Mouse (Mus musculus) embryonic facial prominence, embryonic 12.5 days (tissue): ENCODE measurements at regions not wholly inside any gene's neighbourhood (a gene's known extent, or its start where the extent isn't known, plus 50 kb on each side); places are given as distances from the start of the nearest gene placed in this dataset.

Source experiments
- ATAC-seq: fragments of 200-750 bp; cut with Nextera tagmentation; 2 replicates; pipeline ENCODE4 v1.8.0; 2017; ENCODE audit not compliant: insufficient number of reproducible peaks, insufficient read depth, low FRiP score, low TSS enrichment
- H3K27ac ChIP-seq: fragments of 300-500 bp; sonication (generic); 2 replicates; pipeline ENCODE4 v1.5.1; 2016; ENCODE audit warnings: mild to moderate bottlenecking
- H3K27me3 ChIP-seq: fragments of 300-500 bp; sonication (generic); 2 replicates; pipeline ENCODE4 v1.6.1; 2016; ENCODE audit warnings: mild to moderate bottlenecking, moderate library complexity
- H3K36me3 ChIP-seq: fragments of 300-500 bp; sonication (generic); 2 replicates; pipeline ENCODE4 v1.6.1; 2016; ENCODE audit warnings: mild to moderate bottlenecking
- H3K4me1 ChIP-seq: fragments of 300-500 bp; sonication (generic); 2 replicates; pipeline ENCODE4 v1.6.1; 2016
- H3K4me2 ChIP-seq: fragments of 300-500 bp; sonication (generic); replicated peaks from 2 replicates; pipeline ENCODE4 v1.6.1; 2016; ENCODE audit warnings: mild to moderate bottlenecking, moderate library complexity
- H3K4me3 ChIP-seq: fragments of 300-500 bp; sonication (generic); 2 replicates; pipeline ENCODE4 v1.5.1; 2016; ENCODE audit warnings: mild to moderate bottlenecking
- H3K9ac ChIP-seq: fragments of 300-500 bp; sonication (generic); 2 replicates; pipeline ENCODE4 v1.6.1; 2016; ENCODE audit warnings: mild to moderate bottlenecking, moderate library complexity
- H3K9me3 ChIP-seq: fragments of 300-500 bp; sonication (generic); 2 replicates; pipeline ENCODE4 v1.6.1; 2016; ENCODE audit warnings: mild to moderate bottlenecking, moderate library complexity
- WGBS: fragments of 180-500 bp; shearing (Covaris S2); methylation state at CpG from one replicate; pipeline ENCODE4 v1.1.7; 2016; 5-methylcytosine and 5-hydroxymethylcytosine counted together

DNA sequence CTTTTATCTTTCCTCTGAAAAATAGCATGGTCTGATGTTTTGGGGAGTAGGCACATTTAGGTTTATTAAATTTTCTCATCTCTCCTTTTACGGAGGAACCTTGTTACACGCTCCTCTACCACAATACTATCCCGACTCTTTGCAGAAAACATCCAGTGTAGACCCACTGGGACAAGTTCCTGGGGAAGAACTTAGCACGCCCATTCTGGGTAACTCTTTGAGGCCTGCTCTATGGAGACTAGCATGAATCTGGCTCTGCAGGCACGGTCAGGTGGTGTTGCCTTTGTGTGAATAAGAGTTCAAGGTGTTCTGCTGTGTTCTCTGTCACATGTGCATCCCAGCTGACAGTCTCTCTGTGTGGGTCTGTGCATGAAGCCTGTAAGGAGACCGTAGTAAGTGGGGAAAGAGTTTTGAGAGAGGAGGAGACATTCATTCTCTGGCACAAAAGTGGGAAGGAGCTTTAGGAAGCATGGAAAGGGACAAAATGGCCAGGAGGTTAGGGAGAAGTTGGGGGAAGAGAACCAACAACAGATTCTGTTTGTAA, 105.2 kb upstream of the Satb2 start:
- Histone ChIP-seq H3K4me2 (no peak overlapping the region), H3K4me1 (peaks cover 30% of the 10 kb centered on the region; the same call in 1 of the 2 replicates), H3K9ac (no peak overlapping the region), H3K27me3 (no peaks in the 10 kb centered on the region), H3K27ac (no peak overlapping the region), H3K36me3 (no peaks in the 10 kb centered on the region), H3K4me3 (no peak overlapping the region), H3K9me3 (no peaks in the 10 kb centered on the region)
- no peak for ATAC-seq
- WGBS = 77% methylated on average over 6 of the region's 6 CpGs

DNA sequence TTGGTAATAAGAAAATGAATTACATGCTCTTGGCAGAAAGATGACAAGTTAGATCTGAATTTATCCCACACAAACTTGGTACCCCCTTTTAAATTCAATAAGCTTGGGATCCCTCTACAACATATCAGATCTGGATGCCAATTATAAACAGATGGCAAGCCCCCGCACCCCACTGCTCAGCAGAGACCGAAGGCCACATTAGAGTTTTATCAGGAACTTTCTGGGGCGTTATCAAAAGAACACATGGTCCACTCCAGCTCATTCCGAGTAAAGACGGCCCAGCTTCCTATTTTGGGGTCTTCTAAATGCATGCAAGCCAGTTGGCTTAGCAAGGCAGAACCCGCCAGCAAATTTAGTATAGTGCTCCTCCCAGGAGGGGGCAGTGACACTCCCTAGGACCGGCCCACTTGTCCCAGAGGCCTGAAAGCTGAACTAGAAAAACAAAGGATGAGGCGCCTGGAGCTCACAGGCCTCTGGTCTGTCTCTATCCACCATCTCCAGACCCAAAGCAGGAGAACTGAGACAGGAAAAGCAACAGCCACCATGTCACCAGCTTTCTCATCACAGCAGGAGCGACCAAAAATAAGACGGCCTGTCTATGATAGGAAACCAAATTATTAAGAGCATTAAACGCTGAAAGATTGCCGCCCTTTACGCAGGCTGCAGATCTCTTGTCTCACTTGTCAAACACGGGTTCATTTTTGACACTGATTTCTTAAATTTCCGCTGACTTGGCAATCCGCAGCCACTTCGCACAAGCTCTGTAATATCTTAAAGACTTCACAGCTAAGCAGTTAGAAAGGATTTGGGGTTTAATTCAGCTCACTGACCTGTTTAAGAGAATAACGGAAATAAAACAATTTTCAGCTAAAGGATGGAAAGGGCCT, 117.2 kb upstream of the Satb2 start:
- peak overlapping the region; percentile 71 for H3K27ac ChIP-seq
- H3K36me3 ChIP-seq = no peaks in the 10 kb centered on the region
- WGBS = 44% methylated on average over 18 of the region's 18 CpGs
- peaks cover 23% of the 10 kb centered on the region for H3K4me1 ChIP-seq
- H3K9me3 ChIP-seq = no peaks in the 10 kb centered on the region
- H3K9ac ChIP-seq = no peak overlapping the region
- 0 out of 2 replicates have a peak, but pooled peaks have one; percentile 8 for ATAC-seq
- H3K4me2 ChIP-seq = no peak overlapping the region; the same call in 1 of the 2 replicates
- no peak overlapping the region for H3K4me3 ChIP-seq
- H3K27me3 ChIP-seq = peaks cover 8% of the 10 kb centered on the region

DNA sequence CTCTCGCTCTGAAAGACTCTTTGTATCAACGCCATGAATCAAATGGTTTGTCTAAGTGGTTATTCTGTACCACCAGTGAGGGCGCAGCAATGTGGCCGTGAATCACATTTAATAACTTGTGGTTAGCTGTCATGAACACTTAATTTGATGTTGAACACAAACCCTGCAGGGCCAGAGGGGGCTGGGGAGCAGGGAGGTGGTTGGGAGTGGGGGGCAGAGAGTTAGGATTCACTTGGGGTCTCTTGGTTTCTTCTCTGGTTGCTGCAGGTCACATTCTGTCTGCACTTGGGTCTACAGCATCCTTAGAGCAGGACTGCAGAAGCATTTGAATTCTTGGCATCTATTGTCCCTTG, 117.8 kb upstream of the Satb2 start:
- H3K9me3 ChIP-seq = no peaks in the 10 kb centered on the region
- WGBS = 33% methylated on average over 4 of the region's 4 CpGs
- no peak overlapping the region for H3K9ac ChIP-seq
- peak; percentile 49; the same call in 1 of the 2 replicates for ATAC-seq
- H3K4me2 ChIP-seq = no peak overlapping the region; the same call in 1 of the 2 replicates
- peaks cover 8% of the 10 kb centered on the region for H3K27me3 ChIP-seq
- H3K36me3 ChIP-seq = no peaks in the 10 kb centered on the region
- peak overlapping the region; percentile 71 for H3K27ac ChIP-seq
- H3K4me3 ChIP-seq = no peak overlapping the region
- H3K4me1 ChIP-seq = peaks cover 23% of the 10 kb centered on the region

DNA sequence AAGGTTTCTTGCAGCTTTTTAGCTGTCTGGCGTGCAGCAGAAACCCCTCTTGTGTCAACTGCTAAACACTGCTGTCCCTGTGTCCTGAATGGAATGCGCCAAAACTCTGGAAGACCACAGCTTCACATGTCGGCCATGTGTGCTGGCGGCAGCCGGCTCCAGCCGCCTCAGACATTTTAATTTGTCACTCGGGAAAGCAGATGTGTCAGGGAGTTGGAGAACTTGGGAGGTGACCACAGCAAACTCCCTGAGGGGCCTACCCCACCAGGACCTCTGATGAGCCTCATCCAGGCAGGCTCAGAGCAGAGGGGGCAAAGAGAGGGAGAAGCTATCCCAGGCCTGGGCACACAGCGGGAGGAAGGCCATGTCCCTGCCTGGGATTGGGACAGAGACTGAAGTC, 118.3 kb upstream of the Satb2 start:
- 29% methylated on average over 8 of the region's 8 CpGs for WGBS
- Histone ChIP-seq H3K4me3 (no peak overlapping the region), H3K4me1 (peaks cover 23% of the 10 kb centered on the region), H3K4me2 (no peak overlapping the region), H3K9me3 (no peaks in the 10 kb centered on the region), H3K27ac (peak overlapping the region; percentile 71), H3K36me3 (no peaks in the 10 kb centered on the region), H3K9ac (no peak overlapping the region), H3K27me3 (peaks cover 8% of the 10 kb centered on the region)
- ATAC-seq = peak; percentile 45; the same call in 1 of the 2 replicates

DNA sequence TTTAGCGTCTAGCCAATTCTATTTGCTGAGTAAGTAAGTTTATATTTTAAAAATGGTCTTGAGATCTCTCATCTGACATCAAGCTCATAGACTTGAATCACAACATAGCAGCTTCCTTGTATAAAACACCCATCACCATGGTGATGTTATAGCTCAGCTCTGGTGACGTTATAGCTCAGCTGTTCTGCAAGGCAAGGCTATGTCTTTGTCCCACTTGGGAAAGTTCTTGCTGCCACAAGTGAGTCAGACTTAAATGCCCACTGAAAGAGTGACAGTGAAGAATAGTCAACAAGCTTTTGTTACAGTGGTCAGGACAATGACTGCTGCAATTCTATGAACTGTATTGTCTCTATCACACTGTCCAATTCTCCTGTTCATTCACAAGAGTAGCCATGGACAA, 122.2 kb upstream of the Satb2 start:
- Histone ChIP-seq H3K4me2 (no peak overlapping the region), H3K36me3 (no peaks in the 10 kb centered on the region), H3K4me1 (peaks cover 20% of the 10 kb centered on the region), H3K9me3 (no peaks in the 10 kb centered on the region), H3K27me3 (no peaks in the 10 kb centered on the region), H3K27ac (no peak overlapping the region), H3K9ac (no peak overlapping the region), H3K4me3 (no peak overlapping the region)
- WGBS = 89% methylated on average over 2 of the region's 2 CpGs
- ATAC-seq = no peak

DNA sequence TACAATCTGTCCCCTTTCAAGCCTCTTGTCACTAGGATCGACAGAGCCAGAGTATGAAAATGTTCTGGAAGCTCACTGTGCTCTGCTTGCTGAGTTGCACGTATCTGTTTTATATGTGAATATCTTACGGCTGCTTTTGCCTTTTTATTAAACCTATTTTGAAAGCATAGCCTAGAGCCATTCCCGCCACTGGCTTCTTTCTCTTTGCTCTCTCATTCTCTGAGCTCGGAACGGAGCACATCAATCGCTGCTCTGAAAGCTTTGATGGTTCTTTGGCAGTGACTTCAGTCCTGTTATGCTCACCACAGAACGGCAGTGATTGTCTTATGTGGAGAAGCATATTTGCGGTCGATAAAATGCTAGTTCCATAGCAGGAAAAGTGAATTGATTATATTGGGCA, 128.9 kb upstream of the Satb2 start:
- H3K27ac ChIP-seq = no peak overlapping the region
- H3K27me3 ChIP-seq = no peaks in the 10 kb centered on the region
- H3K9me3 ChIP-seq = peaks cover 5% of the 10 kb centered on the region; the same call in 1 of the 2 replicates
- WGBS = 74% methylated on average over 10 of the region's 10 CpGs
- no peak overlapping the region for H3K4me2 ChIP-seq
- H3K36me3 ChIP-seq = no peaks in the 10 kb centered on the region
- H3K9ac ChIP-seq = no peak overlapping the region
- H3K4me1 ChIP-seq = no peaks in the 10 kb centered on the region
- ATAC-seq = no peak
- no peak overlapping the region for H3K4me3 ChIP-seq

DNA sequence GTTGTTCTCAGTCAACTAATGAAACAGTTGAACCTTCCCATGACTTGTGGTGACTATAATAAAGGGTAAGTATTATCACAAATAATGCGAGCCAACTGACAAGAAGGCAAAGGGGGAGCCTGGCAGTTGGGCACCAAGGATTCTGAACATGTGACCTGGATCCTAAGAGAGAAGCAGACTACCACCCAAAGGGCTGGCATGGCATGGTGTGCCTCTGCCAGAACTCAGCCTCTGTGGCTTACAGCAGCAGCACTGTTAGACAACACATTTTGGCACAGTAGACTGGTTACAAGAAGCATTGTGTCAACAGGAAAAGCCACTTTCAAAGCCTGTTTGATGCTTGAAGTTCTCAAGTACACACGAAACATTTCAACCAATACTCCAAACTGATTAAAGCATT, 142.2 kb upstream of the Satb2 start:
- Histone ChIP-seq H3K27ac (no peak overlapping the region), H3K4me1 (0 out of 2 replicates have a peak, but pooled peaks cover 6% of the 10 kb centered on the region), H3K27me3 (no peaks in the 10 kb centered on the region), H3K9me3 (no peaks in the 10 kb centered on the region), H3K4me3 (no peak overlapping the region), H3K9ac (no peak overlapping the region), H3K36me3 (no peaks in the 10 kb centered on the region), H3K4me2 (no peak overlapping the region)
- 66% methylated on average over 2 of the region's 2 CpGs for WGBS
- ATAC-seq = no peak

DNA sequence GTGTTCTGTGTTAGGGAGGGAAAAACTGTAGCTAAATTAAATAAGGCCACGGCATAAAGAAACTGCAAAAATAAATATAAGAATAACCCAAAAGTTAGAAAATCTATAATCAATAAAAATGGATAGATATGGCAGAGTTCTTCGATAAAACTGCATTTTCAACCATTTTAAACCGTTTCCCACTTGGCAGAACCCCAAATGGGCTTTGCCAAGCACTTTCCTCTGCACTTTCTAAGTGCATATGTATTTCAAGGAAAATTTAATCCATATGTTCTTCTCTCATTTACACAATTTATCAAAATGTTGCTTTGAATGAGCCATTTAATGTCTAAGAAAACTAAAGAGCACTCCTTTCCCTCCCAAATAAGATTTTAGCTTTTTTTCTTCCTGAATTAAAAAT, 165.7 kb upstream of the Satb2 start:
- ATAC-seq = no peak
- 67% methylated on average over 3 of the region's 3 CpGs for WGBS
- H3K27ac ChIP-seq = no peak overlapping the region

DNA sequence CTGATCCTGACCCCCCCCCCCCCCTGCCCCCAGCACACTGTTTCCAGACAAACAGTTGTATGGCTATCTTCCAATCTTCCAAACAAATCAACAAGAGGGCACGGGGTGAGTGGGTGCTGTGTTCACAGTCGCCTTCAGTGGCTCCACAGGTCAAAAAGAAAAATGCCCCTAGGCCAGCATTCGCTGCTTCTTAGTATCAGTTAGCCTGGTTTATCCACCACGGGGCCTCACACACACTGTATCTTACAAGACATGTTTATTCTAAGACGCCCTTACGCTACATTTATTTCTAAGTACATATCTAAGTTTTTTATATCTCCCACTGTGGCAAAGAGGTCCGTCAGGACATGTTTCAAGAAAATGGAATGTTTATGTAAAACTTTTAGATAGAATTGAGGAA, 177.4 kb upstream of the Satb2 start:
- no peaks in the 10 kb centered on the region for H3K9me3 ChIP-seq
- H3K4me1 ChIP-seq = peaks cover 3% of the 10 kb centered on the region; the same call in 1 of the 2 replicates
- H3K27ac ChIP-seq = no peak overlapping the region
- no peaks in the 10 kb centered on the region for H3K27me3 ChIP-seq
- H3K4me2 ChIP-seq = no peak overlapping the region
- no peaks in the 10 kb centered on the region for H3K36me3 ChIP-seq
- H3K4me3 ChIP-seq = no peak overlapping the region
- 79% methylated on average over 7 of the region's 7 CpGs for WGBS
- no peak overlapping the region for H3K9ac ChIP-seq
- no peak for ATAC-seq

More for the DNA sequence above, 165.7 kb upstream of the Satb2 start:
- Histone ChIP-seq H3K9ac (no peak overlapping the region), H3K4me3 (no peak overlapping the region), H3K9me3 (no peaks in the 10 kb centered on the region), H3K4me1 (no peaks in the 10 kb centered on the region), H3K36me3 (no peaks in the 10 kb centered on the region), H3K27me3 (no peaks in the 10 kb centered on the region), H3K4me2 (no peak overlapping the region)

DNA sequence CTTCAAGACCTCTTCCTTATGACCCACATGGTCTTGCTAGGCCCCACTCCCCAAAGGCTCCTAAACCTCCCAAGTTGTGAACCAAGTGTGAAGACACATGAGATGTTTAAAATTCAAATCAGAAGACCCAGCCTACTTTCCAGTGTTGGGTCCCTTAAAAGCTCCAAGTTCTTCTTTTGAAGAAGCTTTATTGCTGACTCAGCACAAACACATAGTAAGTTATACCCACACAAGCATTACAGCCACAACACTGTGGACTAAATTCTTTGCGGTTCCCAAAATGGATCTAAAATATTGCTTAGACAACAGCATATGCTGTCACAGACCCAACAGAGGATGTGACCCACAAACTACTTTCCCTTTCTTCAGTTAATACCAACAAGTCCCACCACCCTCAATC, 186.0 kb upstream of the Satb2 start:
- Histone ChIP-seq H3K27me3 (no peaks in the 10 kb centered on the region), H3K27ac (no peak overlapping the region), H3K36me3 (no peaks in the 10 kb centered on the region), H3K9me3 (no peaks in the 10 kb centered on the region), H3K9ac (no peak overlapping the region), H3K4me2 (no peak overlapping the region), H3K4me1 (0 out of 2 replicates have a peak, but pooled peaks cover 6% of the 10 kb centered on the region), H3K4me3 (no peak overlapping the region)
- no peak for ATAC-seq
- 92% methylated on average over 1 of the region's 1 CpGs for WGBS

DNA sequence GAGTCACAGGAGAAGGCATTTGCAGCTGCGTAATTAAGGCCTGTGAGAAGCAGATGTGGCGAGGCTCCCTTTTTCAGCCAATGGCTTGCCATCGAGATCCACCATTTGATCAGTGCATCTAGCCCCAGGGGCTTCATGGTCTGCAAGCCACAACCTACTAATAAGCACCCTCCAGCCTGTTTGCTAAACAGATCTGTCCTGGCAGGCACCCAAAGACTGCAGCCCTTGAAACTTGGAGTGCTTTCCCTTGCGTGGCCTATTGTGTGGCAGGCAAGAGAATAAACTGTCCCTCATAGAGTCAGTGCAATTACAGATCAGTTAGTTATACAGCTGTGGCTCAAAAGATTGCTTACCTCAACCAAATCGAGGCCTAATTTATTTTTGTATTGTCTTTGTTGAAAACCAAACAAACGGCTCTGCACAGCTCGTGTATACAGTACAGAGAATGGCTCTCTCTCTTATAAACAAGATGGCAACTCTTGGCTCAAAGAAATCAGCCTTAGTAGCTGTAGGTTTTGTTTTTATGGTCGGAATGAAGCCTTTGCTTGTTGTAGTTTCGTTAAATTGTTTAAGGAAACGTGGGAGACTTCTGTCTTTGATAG, 195.9 kb upstream of the Satb2 start:
- ATAC-seq = 0 out of 2 replicates have a peak, but pooled peaks have one; percentile 41
- 51% methylated on average over 10 of the region's 10 CpGs for WGBS
- no peaks in the 10 kb centered on the region for H3K36me3 ChIP-seq
- no peak overlapping the region for H3K27ac ChIP-seq
- no peaks in the 10 kb centered on the region for H3K27me3 ChIP-seq
- no peak overlapping the region for H3K4me2 ChIP-seq
- H3K4me3 ChIP-seq = no peak overlapping the region
- 0 out of 2 replicates have a peak, but pooled peaks cover 4% of the 10 kb centered on the region for H3K4me1 ChIP-seq
- H3K9ac ChIP-seq = no peak overlapping the region
- H3K9me3 ChIP-seq = no peaks in the 10 kb centered on the region
